Mouse (Mus musculus) kidney, postnatal 25 days (tissue): Measurements from ENCODE around the gene Prss16.
A peak's percentile ranks its signal among the peaks of the same experiment; 100 is the strongest.

Experiments
- DNase-seq, 2 experiments: peaks; one replicate each; pipeline ENCODE4 v3.0.0; 2021; ENCODE audit warnings: mixed read lengths in 2 of 2

Prss16 gene

GRCm38 (mm10) chr13:22006334-22007120, 3.0 kb downstream of the Prss16 start:
- DNase-seq = peak; percentile 56 to 61

- DNase-seq = peak; percentile 32 to 59
Observed at GRCm38 (mm10) chr13:22005605-22006333, 3.8 kb downstream of the Prss16 start.

GRCm38 (mm10) chr13:22001823-22002222, 7.7 kb downstream of the Prss16 start:
- no peak for DNase-seq

GRCm38 (mm10) chr13:22001346-22001745, 8.2 kb downstream of the Prss16 start:
- DNase-seq = no peak

GRCm38 (mm10) chr13:21999147-21999546, 10.4 kb downstream of the Prss16 start:
- no peak for DNase-seq

- DNase-seq = no peak
Observed at GRCm38 (mm10) chr13:21998412-21998811, 11.1 kb downstream of the Prss16 start.

GRCm38 (mm10) chr13:21997821-21998220, 11.7 kb downstream of the Prss16 start:
- DNase-seq = no peak

GRCm38 (mm10) chr13:21997201-21997820, 12.2 kb downstream of the Prss16 start:
- DNase-seq = no peak

GRCm38 (mm10) chr13:21996840-21997185, 12.7 kb downstream of the Prss16 start:
- no peak for DNase-seq

- no peak for DNase-seq
Observed at GRCm38 (mm10) chr13:21996101-21996839, 13.3 kb downstream of the Prss16 start.

GRCm38 (mm10) chr13:21995331-21995914, 14.1 kb downstream of the Prss16 start:
- no peak for DNase-seq

GRCm38 (mm10) chr13:21994896-21995295, 14.6 kb downstream of the Prss16 start:
- DNase-seq = no peak

GRCm38 (mm10) chr13:21993957-21994738, 15.4 kb downstream of the Prss16 start:
- DNase-seq = no peak

- DNase-seq = no peak
Observed at GRCm38 (mm10) chr13:21992550-21992949, 17.0 kb downstream of the Prss16 start.

- no peak for DNase-seq
Observed at GRCm38 (mm10) chr13:21984486-21984885, 25.1 kb downstream of the Prss16 start.

- no peak for DNase-seq
Observed at GRCm38 (mm10) chr13:21981803-21982193, 27.7 kb downstream of the Prss16 start.

- DNase-seq = peak in 1 of 2 experiments; percentile 41
Observed at GRCm38 (mm10) chr13:21980981-21981802, 28.4 kb downstream of the Prss16 start, which contains the start of gene Pom121l2. Gene Pom121l2 (plus strand): TSS chr13:21981194.

GRCm38 (mm10) chr13:21974726-21975473, 34.6 kb downstream of the Prss16 start:
- DNase-seq = peak; percentile 66 to 82

GRCm38 (mm10) chr13:21974221-21974725, 35.3 kb downstream of the Prss16 start:
- peak; percentile 88 to 90 for DNase-seq

GRCm38 (mm10) chr13:21971641-21972040, 37.9 kb downstream of the Prss16 start:
- no peak for DNase-seq
